Mouse (Mus musculus): Measurements from ENCODE around the gene Slx4ip. TPM values are rescaled to one million over a fixed set of nuclear protein-coding genes. Genes with fewer than 3 reads are reported as not detected.

Gene Slx4ip
- polyA plus RNA-seq, 1 experiment from 2014 or later = 2.6 TPM

DNA sequence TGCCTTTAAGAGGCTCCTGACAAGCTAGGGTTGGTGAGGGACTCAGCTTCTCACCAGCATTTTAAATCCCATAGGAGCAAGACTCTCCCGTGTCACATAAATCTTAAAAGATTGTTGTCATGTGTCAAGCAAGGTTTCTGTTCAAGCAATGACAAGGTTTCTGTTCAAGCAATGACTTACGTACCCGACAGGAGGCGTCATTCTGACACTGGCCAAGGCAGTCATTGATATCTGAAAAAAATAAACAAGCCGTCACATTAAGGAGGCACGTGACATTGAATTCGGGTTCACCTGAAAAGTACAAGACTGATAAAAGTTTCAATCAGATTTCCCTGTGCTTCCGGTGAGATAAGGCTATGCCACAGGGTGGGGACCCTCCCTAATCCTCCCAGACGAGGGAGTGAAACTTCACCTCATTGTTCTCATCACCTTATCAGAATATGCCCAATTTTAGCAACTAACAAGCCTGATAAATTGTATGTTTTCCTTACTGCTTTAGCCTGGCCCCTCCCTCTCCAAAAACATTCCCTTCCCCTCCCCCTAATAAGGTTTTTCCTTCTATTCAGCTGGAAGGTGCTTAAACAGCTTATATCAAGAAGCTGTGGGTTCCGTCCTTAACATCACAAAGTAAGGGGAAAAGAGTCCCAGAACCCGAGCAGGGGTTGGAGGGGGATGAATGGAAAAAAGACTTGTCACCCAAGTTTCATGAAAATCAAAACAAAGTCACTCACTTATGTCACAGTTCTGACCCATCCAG is 200.9 kb downstream of the Slx4ip start:
- no peaks in the 10 kb centered on the region for H3K36me3 ChIP-seq (replicated peaks)
- no peak for ATAC-seq (ENCODE audit: insufficient read depth)

DNA sequence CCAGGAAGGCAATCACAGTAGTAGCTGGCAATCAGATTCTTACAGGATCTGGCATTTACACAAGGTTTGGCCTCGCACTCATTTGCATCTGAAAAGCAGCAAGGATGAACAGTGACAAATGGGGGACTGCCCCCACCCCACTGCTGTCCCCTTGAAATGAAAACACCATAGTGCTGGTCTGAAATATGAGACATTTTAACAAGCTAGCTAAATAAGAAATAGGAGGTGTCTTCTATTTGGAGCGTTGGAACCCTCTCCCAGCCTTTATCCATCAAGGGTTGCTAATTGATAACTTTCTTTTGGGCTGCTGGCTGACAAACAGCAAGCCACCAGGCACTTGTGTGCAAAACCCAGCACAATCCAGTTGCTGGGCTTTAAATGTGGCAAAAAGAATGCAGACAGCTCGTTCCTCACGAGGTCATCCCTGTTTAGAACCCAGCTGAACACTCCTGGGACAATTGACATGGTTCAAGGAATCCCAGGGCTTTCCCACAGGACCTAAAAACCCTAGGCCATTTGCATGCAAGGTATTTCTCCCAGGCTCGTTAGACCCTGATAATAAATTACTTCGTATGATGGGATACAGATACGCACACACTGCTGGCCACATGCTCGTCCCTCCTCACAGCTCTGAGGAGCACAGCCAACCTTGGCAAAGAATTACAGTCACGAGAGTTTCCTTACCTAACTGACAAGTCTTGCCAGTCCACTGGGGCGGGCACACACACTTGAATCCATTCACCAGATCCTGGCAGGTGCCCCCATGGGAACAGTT is 201.7 kb downstream of the Slx4ip start:
- Histone ChIP-seq H3K9me3 (replicated peaks) (no peaks in the 10 kb centered on the region), H3K9ac (no peak overlapping the region), H3K4me1 (replicated peaks) (no peaks in the 10 kb centered on the region), H3K4me3 (replicated peaks) (no peak overlapping the region), H3K27ac (replicated peaks) (no peak overlapping the region), H3K27me3 (no peaks in the 10 kb centered on the region), H3K36me3 (replicated peaks) (no peaks in the 10 kb centered on the region), H3K4me2 (no peak overlapping the region)
- 58% methylated on average over 10 of the region's 10 CpGs for WGBS (ENCODE audit: insufficient replicate concordance)
- ATAC-seq (ENCODE audit: insufficient read depth) = no peak

More for the DNA sequence above, 200.9 kb downstream of the Slx4ip start:
- no peak overlapping the region for H3K9ac ChIP-seq
- no peak overlapping the region for H3K4me3 ChIP-seq (replicated peaks)
- H3K9me3 ChIP-seq (replicated peaks) = no peaks in the 10 kb centered on the region
- H3K27me3 ChIP-seq = no peaks in the 10 kb centered on the region
- H3K27ac ChIP-seq (replicated peaks) = no peak overlapping the region
- H3K4me1 ChIP-seq (replicated peaks) = no peaks in the 10 kb centered on the region
- 60% methylated on average over 11 of the region's 11 CpGs for WGBS (ENCODE audit: insufficient replicate concordance)
- no peak overlapping the region for H3K4me2 ChIP-seq

DNA sequence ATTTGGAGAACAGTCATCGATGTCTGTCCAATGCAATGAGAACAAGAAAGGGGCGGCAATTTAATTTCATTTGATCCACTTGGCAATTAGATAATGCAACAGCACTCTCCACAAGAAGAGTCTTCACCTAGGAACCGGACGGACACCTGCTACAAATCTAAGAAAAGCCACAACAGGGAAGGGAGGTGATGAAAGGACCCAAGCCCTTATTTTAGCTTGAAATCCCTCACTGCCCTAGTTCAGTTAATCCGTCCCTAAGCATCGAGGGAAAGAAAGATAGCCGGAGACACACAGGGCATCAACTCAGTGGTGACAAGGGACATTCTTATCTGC is 202.2 kb downstream of the Slx4ip start:
- no peak for ATAC-seq (ENCODE audit: insufficient read depth)
- no peaks in the 10 kb centered on the region for H3K36me3 ChIP-seq (replicated peaks)
- no peak overlapping the region for H3K27ac ChIP-seq (replicated peaks)
- H3K4me2 ChIP-seq = no peak overlapping the region
- WGBS (ENCODE audit: insufficient replicate concordance) = 66% methylated on average over 7 of the region's 7 CpGs
- no peak overlapping the region for H3K9ac ChIP-seq
- H3K4me1 ChIP-seq (replicated peaks) = no peaks in the 10 kb centered on the region
- no peaks in the 10 kb centered on the region for H3K9me3 ChIP-seq (replicated peaks)
- no peak overlapping the region for H3K4me3 ChIP-seq (replicated peaks)
- no peaks in the 10 kb centered on the region for H3K27me3 ChIP-seq

DNA sequence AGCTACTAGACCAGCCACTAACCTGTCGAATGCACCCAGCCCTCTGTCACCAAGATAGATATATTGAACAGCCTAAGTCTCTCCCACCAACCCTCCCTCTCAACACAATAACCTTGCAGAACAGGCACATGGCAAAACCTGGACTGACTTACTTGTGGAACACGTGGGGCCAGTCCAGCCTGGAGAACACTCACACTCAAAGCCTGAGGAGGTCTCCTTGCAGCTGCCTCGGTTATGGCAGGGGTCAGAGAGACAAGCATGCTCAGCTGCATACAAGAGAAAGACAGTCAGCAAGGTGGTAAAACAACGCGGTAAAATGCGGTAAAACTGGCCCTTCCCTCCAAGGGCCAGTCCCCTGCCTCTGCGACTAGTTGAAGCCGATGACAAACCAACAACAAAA is 203.3 kb downstream of the Slx4ip start:
- ATAC-seq (ENCODE audit: insufficient read depth) = no peak
- H3K4me3 ChIP-seq (replicated peaks) = no peak overlapping the region
- H3K36me3 ChIP-seq (replicated peaks) = no peaks in the 10 kb centered on the region
- no peak overlapping the region for H3K4me2 ChIP-seq
- no peak overlapping the region for H3K9ac ChIP-seq
- H3K27ac ChIP-seq (replicated peaks) = no peak overlapping the region
- no peaks in the 10 kb centered on the region for H3K4me1 ChIP-seq (replicated peaks)
- WGBS (ENCODE audit: insufficient replicate concordance) = 65% methylated on average over 8 of the region's 8 CpGs
- no peaks in the 10 kb centered on the region for H3K9me3 ChIP-seq (replicated peaks)
- H3K27me3 ChIP-seq = no peaks in the 10 kb centered on the region

DNA sequence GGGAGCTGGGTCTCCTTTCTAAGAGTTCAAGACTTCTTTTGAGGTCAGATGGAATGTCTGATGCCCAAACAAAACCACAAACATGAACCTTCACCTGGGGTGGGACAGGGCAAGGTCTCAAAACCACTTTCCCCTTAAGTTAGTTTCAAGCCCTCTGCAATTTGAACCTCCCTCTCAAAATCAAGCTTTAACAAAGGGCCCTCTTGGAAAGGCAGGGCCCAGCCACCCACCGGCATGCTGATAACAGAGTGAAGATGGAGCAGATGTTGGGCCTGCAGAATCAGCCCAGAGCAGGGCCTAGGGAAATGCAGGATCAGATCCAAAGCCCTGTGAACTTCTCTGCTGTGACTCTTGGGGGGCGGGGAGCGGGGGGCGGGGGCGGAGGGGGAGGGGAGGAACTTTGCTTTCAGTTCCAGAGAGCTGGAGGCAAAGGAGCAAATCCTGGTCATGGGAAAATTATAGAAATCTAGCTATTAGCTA is 206.0 kb downstream of the Slx4ip start:
- 45% methylated on average over 5 of the region's 5 CpGs for WGBS (ENCODE audit: insufficient replicate concordance)
- no peaks in the 10 kb centered on the region for H3K36me3 ChIP-seq (replicated peaks)
- no peaks in the 10 kb centered on the region for H3K9me3 ChIP-seq (replicated peaks)
- H3K27ac ChIP-seq (replicated peaks) = no peak overlapping the region
- no peak overlapping the region for H3K4me3 ChIP-seq (replicated peaks)
- H3K9ac ChIP-seq = no peak overlapping the region
- no peak for ATAC-seq (ENCODE audit: insufficient read depth)
- H3K4me1 ChIP-seq (replicated peaks) = no peaks in the 10 kb centered on the region
- H3K27me3 ChIP-seq = no peaks in the 10 kb centered on the region
- H3K4me2 ChIP-seq = no peak overlapping the region

DNA sequence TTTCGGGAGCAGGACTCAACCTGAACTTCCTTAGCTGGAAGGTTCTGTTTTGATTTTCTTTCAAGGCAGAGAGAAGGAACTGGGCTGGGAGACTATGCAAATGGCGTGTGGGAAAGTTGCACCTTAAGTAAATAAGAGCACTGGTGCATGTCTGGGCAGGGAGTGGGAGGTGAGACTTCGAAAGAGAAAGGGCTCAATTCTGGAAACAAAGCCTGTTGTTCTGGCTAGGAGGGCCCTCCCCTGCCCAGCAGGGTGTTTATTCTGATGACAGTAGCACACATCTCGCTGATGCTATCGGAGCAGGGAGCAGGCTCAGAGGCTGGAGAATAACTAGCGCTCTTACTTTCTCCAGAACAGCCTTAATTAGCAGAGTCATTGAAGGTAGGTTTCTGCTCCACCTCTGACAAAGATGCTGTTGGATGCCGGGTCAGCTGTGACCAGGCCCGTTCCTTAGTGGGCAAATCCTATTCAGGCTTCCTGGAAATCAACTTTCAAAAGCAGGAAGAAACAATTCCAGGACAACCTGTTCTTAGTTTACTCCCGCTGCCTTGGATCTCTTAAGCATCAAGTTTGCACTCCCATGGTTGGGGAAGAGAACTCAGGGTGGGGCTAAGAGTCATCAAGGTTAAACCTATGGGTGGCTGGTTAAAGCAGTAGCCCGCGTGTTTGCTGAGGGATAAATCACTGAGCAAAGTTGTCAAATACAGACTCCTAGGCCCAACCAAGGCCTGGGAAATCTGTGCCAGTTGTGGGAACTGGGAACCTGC is 207.4 kb downstream of the Slx4ip start:
- Histone ChIP-seq H3K9ac (no peak overlapping the region), H3K36me3 (replicated peaks) (no peaks in the 10 kb centered on the region), H3K27ac (replicated peaks) (no peak overlapping the region), H3K9me3 (replicated peaks) (no peaks in the 10 kb centered on the region), H3K4me1 (replicated peaks) (no peaks in the 10 kb centered on the region), H3K4me2 (no peak overlapping the region), H3K27me3 (no peaks in the 10 kb centered on the region), H3K4me3 (replicated peaks) (no peak overlapping the region)
- 48% methylated on average over 11 of the region's 11 CpGs for WGBS (ENCODE audit: insufficient replicate concordance)
- ATAC-seq (ENCODE audit: insufficient read depth) = no peak

DNA sequence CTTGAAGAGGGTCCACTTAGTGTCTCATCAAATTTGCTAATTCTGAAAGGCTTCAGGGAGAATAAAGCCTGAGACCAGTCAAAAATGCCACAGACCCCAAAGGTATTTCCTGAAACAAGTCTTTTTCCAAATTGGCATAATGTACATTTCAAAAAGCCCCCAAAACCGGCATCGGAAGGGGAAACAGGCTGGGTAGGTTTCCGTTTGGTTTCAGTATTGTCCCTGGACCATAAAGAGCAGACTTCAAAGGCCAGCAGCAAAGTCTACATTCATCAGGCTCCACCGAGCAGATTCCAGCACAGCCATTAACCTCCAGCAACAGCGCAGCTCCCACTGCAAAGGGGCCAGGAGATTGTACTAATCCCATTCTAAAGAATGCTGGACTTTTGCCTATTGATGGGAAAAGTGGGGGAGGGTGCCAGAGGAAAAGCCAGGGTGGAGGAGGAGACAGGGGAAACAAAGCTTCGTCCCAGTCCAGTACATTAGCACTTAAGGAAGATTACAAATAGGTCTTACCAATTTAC is 208.3 kb downstream of the Slx4ip start:
- no peak overlapping the region for H3K27ac ChIP-seq (replicated peaks)

DNA sequence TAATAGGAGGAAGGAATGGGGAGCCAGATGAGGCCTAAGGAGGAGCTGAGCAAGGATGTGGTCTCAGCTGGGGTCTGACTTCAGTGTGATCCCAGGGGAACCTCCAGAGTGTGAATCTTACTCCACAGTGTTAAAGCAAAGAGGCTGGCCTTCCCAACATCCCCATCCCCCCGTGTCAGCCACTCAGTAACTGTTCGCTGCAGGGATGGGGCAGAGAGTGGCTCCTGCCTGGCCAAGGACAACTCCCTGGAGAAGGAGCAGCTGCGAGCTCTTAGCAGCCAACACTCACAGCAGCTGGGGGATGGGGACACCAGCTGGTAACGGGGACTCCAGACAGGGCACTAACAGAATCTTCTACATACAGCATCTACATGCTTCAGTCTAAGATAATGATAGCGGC is 210.1 kb downstream of the Slx4ip start:
- no peak for ATAC-seq (ENCODE audit: insufficient read depth)
- no peak overlapping the region for H3K4me2 ChIP-seq
- WGBS (ENCODE audit: insufficient replicate concordance) = 53% methylated on average over 5 of the region's 5 CpGs
- H3K27me3 ChIP-seq = no peaks in the 10 kb centered on the region
- H3K36me3 ChIP-seq (replicated peaks) = no peaks in the 10 kb centered on the region
- no peak overlapping the region for H3K4me3 ChIP-seq (replicated peaks)
- no peak overlapping the region for H3K9ac ChIP-seq
- H3K9me3 ChIP-seq (replicated peaks) = no peaks in the 10 kb centered on the region
- no peaks in the 10 kb centered on the region for H3K4me1 ChIP-seq (replicated peaks)
- no peak overlapping the region for H3K27ac ChIP-seq (replicated peaks)

More for the DNA sequence above, 208.3 kb downstream of the Slx4ip start:
- Histone ChIP-seq H3K9me3 (replicated peaks) (no peaks in the 10 kb centered on the region), H3K36me3 (replicated peaks) (no peaks in the 10 kb centered on the region), H3K4me1 (replicated peaks) (no peaks in the 10 kb centered on the region), H3K4me3 (replicated peaks) (no peak overlapping the region), H3K27me3 (no peaks in the 10 kb centered on the region), H3K9ac (no peak overlapping the region), H3K4me2 (no peak overlapping the region)
- WGBS (ENCODE audit: insufficient replicate concordance) = 43% methylated on average over 6 of the region's 6 CpGs
- ATAC-seq (ENCODE audit: insufficient read depth) = no peak

DNA sequence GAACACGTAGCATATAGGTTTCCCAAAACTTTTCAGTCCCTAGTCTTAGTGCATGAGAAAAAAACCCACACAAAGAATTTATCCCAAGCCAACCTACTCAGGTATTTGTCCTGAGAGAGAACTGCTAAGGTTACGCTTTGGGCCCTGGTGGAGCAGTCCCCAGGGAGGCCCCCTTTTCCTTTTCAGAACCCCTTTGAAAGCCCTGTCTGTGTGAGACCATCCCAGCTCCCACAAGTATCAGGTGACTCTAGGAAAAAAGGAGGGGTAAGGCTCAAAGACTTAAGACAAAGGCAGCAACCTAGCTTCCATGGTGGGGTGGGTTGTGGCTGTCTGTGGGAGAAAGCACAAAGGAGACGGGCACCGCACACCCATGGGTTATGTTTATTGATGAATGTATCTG is 216.2 kb downstream of the Slx4ip start:
- H3K4me1 ChIP-seq (replicated peaks) = no peaks in the 10 kb centered on the region
- H3K27me3 ChIP-seq = no peaks in the 10 kb centered on the region; the same call in 1 of the 2 replicates
- no peaks in the 10 kb centered on the region for H3K9me3 ChIP-seq (replicated peaks)
- H3K4me3 ChIP-seq (replicated peaks) = no peak overlapping the region
- WGBS (ENCODE audit: insufficient replicate concordance) = 72% methylated on average over 4 of the region's 4 CpGs
- no peak overlapping the region for H3K4me2 ChIP-seq
- no peak overlapping the region for H3K27ac ChIP-seq (replicated peaks)
- no peaks in the 10 kb centered on the region for H3K36me3 ChIP-seq (replicated peaks)
- ATAC-seq (ENCODE audit: insufficient read depth) = no peak
- H3K9ac ChIP-seq = no peak overlapping the region

DNA sequence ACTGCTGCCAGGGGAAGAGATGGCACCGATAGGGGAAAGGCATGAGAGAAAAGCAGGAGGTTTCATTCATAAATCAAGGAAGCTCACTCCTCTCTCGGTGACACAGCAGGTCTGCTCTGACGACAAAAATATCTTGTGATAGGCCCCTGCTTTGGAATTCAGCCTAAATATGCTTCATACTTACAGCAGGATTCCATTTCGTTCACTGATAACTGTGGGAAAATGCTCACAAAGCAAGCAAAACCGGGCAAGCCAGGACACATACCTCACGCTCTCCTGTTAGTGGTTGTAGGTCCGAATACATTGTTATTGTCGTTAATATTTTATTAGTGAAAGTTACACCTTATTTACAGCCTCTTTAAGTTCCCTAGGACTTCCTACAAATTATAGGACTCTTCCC is 216.9 kb downstream of the Slx4ip start:
- no peak overlapping the region for H3K27ac ChIP-seq (replicated peaks)
- H3K4me1 ChIP-seq (replicated peaks) = no peaks in the 10 kb centered on the region
- H3K4me2 ChIP-seq = no peak overlapping the region
- no peaks in the 10 kb centered on the region for H3K9me3 ChIP-seq (replicated peaks)
- H3K9ac ChIP-seq = no peak overlapping the region
- no peaks in the 10 kb centered on the region for H3K36me3 ChIP-seq (replicated peaks)
- ATAC-seq (ENCODE audit: insufficient read depth) = no peak
- no peak overlapping the region for H3K4me3 ChIP-seq (replicated peaks)
- no peaks in the 10 kb centered on the region; the same call in 1 of the 2 replicates for H3K27me3 ChIP-seq
- WGBS (ENCODE audit: insufficient replicate concordance) = 63% methylated on average over 8 of the region's 8 CpGs
